Mouse (Mus musculus): ENCODE data around the gene Mpp6. TPM values are rescaled to one million over a fixed set of nuclear protein-coding genes. Genes with fewer than 3 reads are reported as not detected.

Gene Mpp6
- 61.2 and 68.9 TPM in 2 replicates for polyA plus RNA-seq (2014; fragmentation: Nextera tagmentation; extraction: Ambion mirVana)

DNA sequence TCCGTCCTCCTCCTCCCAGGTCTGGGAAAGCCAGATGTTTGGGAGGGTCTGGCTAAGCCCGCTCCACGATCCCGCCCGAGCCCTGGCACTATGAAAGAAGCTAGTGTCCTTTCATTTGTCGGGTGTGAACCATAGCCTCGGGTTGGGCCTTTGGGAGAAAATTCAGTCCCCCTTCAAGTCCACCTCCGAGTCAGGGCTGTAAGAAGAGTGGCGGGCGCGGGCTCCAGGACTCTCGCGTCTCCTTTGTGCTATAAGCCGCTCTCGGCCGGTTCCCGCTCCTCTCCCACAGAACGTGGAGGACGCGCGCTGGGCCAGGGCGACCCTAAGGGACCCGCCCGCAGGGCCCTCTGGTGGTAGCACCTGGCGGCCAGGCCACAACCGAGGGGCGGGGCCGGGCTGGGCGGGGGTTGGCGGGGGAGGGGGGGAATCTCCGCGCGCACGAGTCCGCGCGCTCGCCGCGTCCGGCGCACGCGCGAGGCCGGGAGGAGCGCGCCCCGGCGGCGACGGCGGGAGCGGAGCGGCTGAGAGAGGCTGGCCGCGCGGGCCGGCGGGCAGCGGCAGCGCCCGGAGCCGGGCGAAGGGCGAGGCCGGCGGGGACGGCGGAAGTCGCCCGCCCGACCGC lies at the start of gene Mpp6:
Gene Mpp6, plus strand, starts transcription at position 485 of the 622 bp plus-strand sequence.
- Histone ChIP-seq H3K4me1 (ENCODE audit: control insufficient read depth, insufficient read depth, low read length) (peaks cover 10% of the 10 kb centered on the region; the same call in 1 of the 2 replicates), H3K27me3 (replicated peaks; ENCODE audit: control insufficient read depth, insufficient read depth, low read length) (no peaks in the 10 kb centered on the region), H3K4me2 (ENCODE audit: low read length) (peak within 1 kb of the TSS; percentile 76), H3K27ac (ENCODE audit: low read depth, low read length) (peak within 1 kb of the TSS; percentile 86), H3K9ac (ENCODE audit: low read length) (peak within 1 kb of the TSS; percentile 90), H3K9me3 (replicated peaks; ENCODE audit: control insufficient read depth, low read length) (no peaks in the 10 kb centered on the region), H3K36me3 (ENCODE audit: control insufficient read depth, insufficient read depth, low read length) (no peaks in the 10 kb centered on the region), H3K4me3 (ENCODE audit: low read depth, low read length) (peak within 1 kb of the TSS; percentile 86)
- peak; percentile 88 for ATAC-seq
- WGBS: under 1% methylated on average over 35 of the region's 74 CpGs
- DNase-seq (ENCODE audit: low spot score): peak; percentile 89

DNA sequence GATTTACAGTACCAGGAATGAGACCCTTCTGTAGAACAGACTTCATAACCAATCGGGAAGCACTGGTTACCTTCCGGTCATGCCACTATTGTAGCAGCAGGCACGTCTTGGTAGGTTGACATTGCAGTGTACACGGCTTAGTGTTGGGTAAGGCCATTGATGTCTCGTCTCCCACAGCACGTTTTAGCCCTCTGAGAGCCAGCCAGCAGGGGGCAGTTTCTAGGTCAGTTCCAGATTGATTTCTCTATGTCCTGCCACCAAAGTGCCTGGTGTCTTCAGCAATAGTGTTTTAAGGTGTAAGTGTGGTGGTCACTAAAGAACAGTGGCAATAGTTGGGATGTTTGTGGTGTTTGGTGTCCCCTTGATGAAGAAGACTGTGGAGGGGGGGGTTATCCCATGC lies 43.9 kb upstream of the Mpp6 start:
- DNase-seq (ENCODE audit: low spot score) (no peak), ATAC-seq (no peak)
- Histone ChIP-seq H3K27me3 (replicated peaks; ENCODE audit: control insufficient read depth, insufficient read depth, low read length) (no peaks in the 10 kb centered on the region), H3K9ac (ENCODE audit: low read length) (no peak overlapping the region), H3K4me1 (ENCODE audit: control insufficient read depth, insufficient read depth, low read length) (no peaks in the 10 kb centered on the region), H3K36me3 (ENCODE audit: control insufficient read depth, insufficient read depth, low read length) (no peaks in the 10 kb centered on the region), H3K9me3 (replicated peaks; ENCODE audit: control insufficient read depth, low read length) (no peaks in the 10 kb centered on the region), H3K27ac (ENCODE audit: low read depth, low read length) (no peak overlapping the region), H3K4me3 (ENCODE audit: low read depth, low read length) (no peak overlapping the region), H3K4me2 (ENCODE audit: low read length) (no peak overlapping the region)
- 90% methylated on average over 6 of the region's 6 CpGs for WGBS

DNA sequence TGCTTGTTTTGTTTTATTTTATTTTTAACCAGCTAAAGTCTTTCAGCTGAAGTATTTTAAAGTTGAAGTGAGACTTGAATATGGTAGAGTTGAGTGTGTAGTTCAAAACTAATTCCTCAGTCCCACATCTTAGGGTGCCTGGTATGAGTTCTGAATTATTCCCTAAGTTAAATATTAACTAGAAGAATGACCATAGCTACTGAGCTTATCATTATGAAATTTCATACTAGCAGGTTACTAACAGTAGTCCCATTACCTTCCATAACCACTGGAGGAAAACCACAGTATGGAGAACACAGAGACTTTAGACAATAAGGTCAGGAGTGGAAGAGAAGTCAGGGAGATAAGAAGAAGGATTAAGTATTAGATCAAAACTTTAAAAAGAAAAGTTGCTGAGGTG lies 41.6 kb upstream of the Mpp6 start:
- Histone ChIP-seq H3K36me3 (ENCODE audit: control insufficient read depth, insufficient read depth, low read length) (no peaks in the 10 kb centered on the region), H3K9me3 (replicated peaks; ENCODE audit: control insufficient read depth, low read length) (no peaks in the 10 kb centered on the region), H3K4me3 (ENCODE audit: low read depth, low read length) (no peak overlapping the region), H3K9ac (ENCODE audit: low read length) (no peak overlapping the region), H3K27ac (ENCODE audit: low read depth, low read length) (no peak overlapping the region), H3K4me2 (ENCODE audit: low read length) (no peak overlapping the region), H3K4me1 (ENCODE audit: control insufficient read depth, insufficient read depth, low read length) (no peaks in the 10 kb centered on the region), H3K27me3 (replicated peaks; ENCODE audit: control insufficient read depth, insufficient read depth, low read length) (no peaks in the 10 kb centered on the region)
- ATAC-seq: no peak
- no peak for DNase-seq (ENCODE audit: low spot score)

DNA sequence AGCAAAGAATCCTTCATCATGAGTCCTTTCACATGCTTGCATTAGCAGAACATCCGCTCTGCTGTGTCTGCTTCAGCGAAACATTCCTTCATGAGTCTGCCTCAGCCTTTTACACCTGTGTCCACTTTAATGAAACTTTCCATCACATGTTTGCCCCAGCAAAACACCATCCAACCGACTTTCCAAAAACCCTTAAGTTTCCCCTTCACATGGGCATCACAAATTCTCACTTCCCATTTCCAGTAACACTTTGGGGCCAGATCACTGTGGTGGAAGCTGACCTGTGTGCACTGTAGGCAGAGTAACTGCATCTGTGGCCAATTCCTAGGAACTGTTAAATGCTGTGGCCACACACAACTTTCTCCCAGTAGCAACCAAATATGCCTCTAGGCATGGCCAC lies 34.8 kb upstream of the Mpp6 start:
- ATAC-seq (no peak), DNase-seq (ENCODE audit: low spot score) (no peak)
- H3K27me3 ChIP-seq (replicated peaks; ENCODE audit: control insufficient read depth, insufficient read depth, low read length): no peaks in the 10 kb centered on the region
- H3K4me1 ChIP-seq (ENCODE audit: control insufficient read depth, insufficient read depth, low read length): no peaks in the 10 kb centered on the region
- H3K9ac ChIP-seq (ENCODE audit: low read length): no peak overlapping the region
- no peak overlapping the region for H3K4me3 ChIP-seq (ENCODE audit: low read depth, low read length)
- H3K27ac ChIP-seq (ENCODE audit: low read depth, low read length): no peak overlapping the region
- no peaks in the 10 kb centered on the region for H3K36me3 ChIP-seq (ENCODE audit: control insufficient read depth, insufficient read depth, low read length)
- no peak overlapping the region for H3K4me2 ChIP-seq (ENCODE audit: low read length)
- 86% methylated on average over 3 of the region's 3 CpGs for WGBS
- no peaks in the 10 kb centered on the region for H3K9me3 ChIP-seq (replicated peaks; ENCODE audit: control insufficient read depth, low read length)

DNA sequence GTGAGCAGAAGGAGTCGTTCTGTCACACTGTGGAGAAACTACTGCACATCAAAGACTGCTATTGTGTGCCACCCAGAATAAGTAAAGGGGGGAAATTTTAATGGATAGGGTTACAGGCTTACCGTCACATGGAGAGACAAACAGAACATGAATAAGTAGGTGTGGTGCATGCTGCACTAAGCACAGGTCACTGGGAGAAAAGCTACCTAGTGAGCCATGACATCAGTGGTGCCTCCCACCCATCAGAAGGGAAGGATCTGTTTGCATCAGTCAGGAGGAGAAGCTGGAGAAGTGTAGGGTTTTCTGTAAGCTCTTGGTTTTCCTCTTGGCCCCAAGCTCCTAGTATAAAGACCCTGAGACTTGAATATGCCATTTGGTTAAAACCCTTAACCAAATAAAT lies 33.6 kb upstream of the Mpp6 start:
- WGBS: 50% methylated on average over 2 of the region's 2 CpGs

DNA sequence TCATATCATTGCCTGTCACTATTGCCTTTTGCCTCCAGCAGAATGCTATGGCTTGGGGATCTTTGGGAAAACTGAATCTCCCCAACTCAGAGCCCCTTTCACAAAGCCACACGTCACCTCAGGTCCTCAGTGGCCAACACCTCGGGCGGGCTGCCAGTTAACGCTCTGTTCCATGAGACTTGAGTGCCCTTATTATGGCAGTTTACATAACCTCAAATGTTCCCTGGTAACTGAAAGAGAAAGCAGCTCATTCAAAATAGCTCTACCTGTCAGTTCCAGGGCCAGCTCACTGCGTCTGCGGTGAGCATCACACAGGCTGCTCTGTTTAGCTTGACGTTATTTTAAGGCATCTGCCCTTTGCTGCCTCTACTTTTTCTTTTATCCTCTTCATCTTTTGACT lies 29.6 kb upstream of the Mpp6 start:
- no peak overlapping the region for H3K27ac ChIP-seq (ENCODE audit: low read depth, low read length)
- no peaks in the 10 kb centered on the region for H3K36me3 ChIP-seq (ENCODE audit: control insufficient read depth, insufficient read depth, low read length)
- H3K9me3 ChIP-seq (replicated peaks; ENCODE audit: control insufficient read depth, low read length): no peaks in the 10 kb centered on the region
- 65% methylated on average over 7 of the region's 7 CpGs for WGBS
- ATAC-seq (no peak), DNase-seq (ENCODE audit: low spot score) (no peak)
- H3K27me3 ChIP-seq (replicated peaks; ENCODE audit: control insufficient read depth, insufficient read depth, low read length): no peaks in the 10 kb centered on the region
- H3K4me3 ChIP-seq (ENCODE audit: low read depth, low read length): no peak overlapping the region
- H3K9ac ChIP-seq (ENCODE audit: low read length): no peak overlapping the region
- H3K4me1 ChIP-seq (ENCODE audit: control insufficient read depth, insufficient read depth, low read length): no peaks in the 10 kb centered on the region
- no peak overlapping the region for H3K4me2 ChIP-seq (ENCODE audit: low read length)

More for the DNA sequence above, 33.6 kb upstream of the Mpp6 start:
- no peak for DNase-seq (ENCODE audit: low spot score)
- Histone ChIP-seq H3K27me3 (replicated peaks; ENCODE audit: control insufficient read depth, insufficient read depth, low read length) (no peaks in the 10 kb centered on the region), H3K4me2 (ENCODE audit: low read length) (no peak overlapping the region), H3K4me3 (ENCODE audit: low read depth, low read length) (no peak overlapping the region), H3K4me1 (ENCODE audit: control insufficient read depth, insufficient read depth, low read length) (no peaks in the 10 kb centered on the region), H3K27ac (ENCODE audit: low read depth, low read length) (no peak overlapping the region), H3K9ac (ENCODE audit: low read length) (no peak overlapping the region), H3K36me3 (ENCODE audit: control insufficient read depth, insufficient read depth, low read length) (no peaks in the 10 kb centered on the region), H3K9me3 (replicated peaks; ENCODE audit: control insufficient read depth, low read length) (no peaks in the 10 kb centered on the region)
- no peak for ATAC-seq

DNA sequence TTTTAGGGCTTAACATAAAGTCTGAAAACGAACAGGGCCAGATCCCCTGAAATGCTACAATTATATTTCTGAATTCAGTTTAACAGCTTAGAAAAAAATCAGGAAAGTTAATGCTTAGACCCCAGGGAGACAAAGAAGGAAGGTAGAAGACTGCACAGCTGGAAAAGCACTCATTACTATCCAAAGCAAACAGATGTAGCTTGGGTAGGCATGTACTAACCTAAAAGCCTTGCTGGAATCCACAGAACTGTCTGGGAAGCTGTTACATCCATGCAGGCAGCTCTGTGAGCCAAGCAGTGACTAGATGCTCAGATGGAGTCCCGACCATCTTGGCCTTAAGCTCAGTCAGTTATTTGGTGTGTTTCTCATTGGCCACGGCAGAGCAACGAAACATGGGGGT lies 24.8 kb upstream of the Mpp6 start:
- no peaks in the 10 kb centered on the region for H3K36me3 ChIP-seq (ENCODE audit: control insufficient read depth, insufficient read depth, low read length)
- no peaks in the 10 kb centered on the region for H3K27me3 ChIP-seq (replicated peaks; ENCODE audit: control insufficient read depth, insufficient read depth, low read length)
- H3K9ac ChIP-seq (ENCODE audit: low read length): no peak overlapping the region
- H3K4me2 ChIP-seq (ENCODE audit: low read length): no peak overlapping the region
- H3K27ac ChIP-seq (ENCODE audit: low read depth, low read length): no peak overlapping the region
- H3K4me1 ChIP-seq (ENCODE audit: control insufficient read depth, insufficient read depth, low read length): no peaks in the 10 kb centered on the region
- ATAC-seq (no peak), DNase-seq (ENCODE audit: low spot score) (no peak)
- 86% methylated on average over 4 of the region's 4 CpGs for WGBS
- H3K4me3 ChIP-seq (ENCODE audit: low read depth, low read length): no peak overlapping the region
- H3K9me3 ChIP-seq (replicated peaks; ENCODE audit: control insufficient read depth, low read length): no peaks in the 10 kb centered on the region

DNA sequence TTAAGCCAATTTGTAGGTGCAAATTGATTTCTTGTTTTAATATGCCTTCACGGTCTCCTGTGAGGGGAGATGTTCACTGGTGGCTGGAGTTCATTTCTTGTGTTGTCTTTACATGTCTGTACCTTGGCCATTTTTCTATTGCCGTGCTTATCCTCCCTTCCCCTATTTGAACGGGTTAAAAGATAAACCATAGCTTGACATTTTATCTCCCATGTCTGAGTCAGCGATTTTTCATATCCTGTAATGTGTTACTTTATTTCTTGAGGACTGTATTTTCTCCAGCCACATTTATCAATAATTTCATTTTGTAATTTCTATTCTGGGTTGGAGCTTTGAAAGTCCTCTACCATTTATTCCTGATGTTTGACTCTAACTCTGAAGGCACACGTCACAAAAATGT lies 20.7 kb upstream of the Mpp6 start:
- H3K9me3 ChIP-seq (replicated peaks; ENCODE audit: control insufficient read depth, low read length): no peaks in the 10 kb centered on the region
- H3K27me3 ChIP-seq (replicated peaks; ENCODE audit: control insufficient read depth, insufficient read depth, low read length): no peaks in the 10 kb centered on the region
- no peak overlapping the region for H3K4me2 ChIP-seq (ENCODE audit: low read length)
- no peak for DNase-seq (ENCODE audit: low spot score)
- H3K4me3 ChIP-seq (ENCODE audit: low read depth, low read length): no peak overlapping the region
- no peaks in the 10 kb centered on the region for H3K36me3 ChIP-seq (ENCODE audit: control insufficient read depth, insufficient read depth, low read length)
- H3K4me1 ChIP-seq (ENCODE audit: control insufficient read depth, insufficient read depth, low read length): no peaks in the 10 kb centered on the region
- no peak overlapping the region for H3K27ac ChIP-seq (ENCODE audit: low read depth, low read length)
- WGBS: 90% methylated on average over 5 of the region's 5 CpGs
- ATAC-seq: no peak
- no peak overlapping the region for H3K9ac ChIP-seq (ENCODE audit: low read length)

DNA sequence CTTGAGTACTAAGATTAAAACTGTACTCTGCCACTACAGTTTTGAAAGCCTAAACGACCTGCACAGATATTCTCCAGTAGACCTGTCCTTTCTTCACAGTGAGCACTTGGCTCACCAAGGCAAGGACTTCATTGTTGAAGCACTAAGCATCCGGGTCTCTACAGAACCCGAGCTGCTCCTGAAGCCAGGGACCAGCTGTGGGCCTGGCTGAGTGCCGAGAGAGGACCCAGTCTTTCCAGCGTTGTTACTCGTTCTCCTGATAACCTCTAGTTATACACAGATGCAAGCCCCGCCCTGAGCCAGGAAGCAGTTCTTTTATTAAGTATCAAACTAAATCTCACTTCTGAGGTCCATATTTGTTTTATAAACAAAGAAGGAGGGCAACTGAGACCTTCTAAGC lies 19.8 kb upstream of the Mpp6 start:
- Histone ChIP-seq H3K36me3 (ENCODE audit: control insufficient read depth, insufficient read depth, low read length) (no peaks in the 10 kb centered on the region), H3K9me3 (replicated peaks; ENCODE audit: control insufficient read depth, low read length) (no peaks in the 10 kb centered on the region), H3K4me1 (ENCODE audit: control insufficient read depth, insufficient read depth, low read length) (no peaks in the 10 kb centered on the region), H3K27me3 (replicated peaks; ENCODE audit: control insufficient read depth, insufficient read depth, low read length) (no peaks in the 10 kb centered on the region), H3K4me2 (ENCODE audit: low read length) (no peak overlapping the region), H3K9ac (ENCODE audit: low read length) (no peak overlapping the region), H3K4me3 (ENCODE audit: low read depth, low read length) (no peak overlapping the region), H3K27ac (ENCODE audit: low read depth, low read length) (no peak overlapping the region)
- WGBS: 77% methylated on average over 7 of the region's 7 CpGs
- DNase-seq (ENCODE audit: low spot score) (no peak), ATAC-seq (no peak)
